Mouse (Mus musculus) embryo, embryonic 10 days (tissue): ENCODE data around the gene Gpr107.
A peak's percentile ranks its signal among the peaks of the same experiment; 100 is the strongest.

ENCODE experiments used
- DNase-seq: peaks from one replicate; pipeline ENCODE4 v3.0.0-alpha.2; 2015; ENCODE audit warnings: low spot score

Gene Gpr107

DNA sequence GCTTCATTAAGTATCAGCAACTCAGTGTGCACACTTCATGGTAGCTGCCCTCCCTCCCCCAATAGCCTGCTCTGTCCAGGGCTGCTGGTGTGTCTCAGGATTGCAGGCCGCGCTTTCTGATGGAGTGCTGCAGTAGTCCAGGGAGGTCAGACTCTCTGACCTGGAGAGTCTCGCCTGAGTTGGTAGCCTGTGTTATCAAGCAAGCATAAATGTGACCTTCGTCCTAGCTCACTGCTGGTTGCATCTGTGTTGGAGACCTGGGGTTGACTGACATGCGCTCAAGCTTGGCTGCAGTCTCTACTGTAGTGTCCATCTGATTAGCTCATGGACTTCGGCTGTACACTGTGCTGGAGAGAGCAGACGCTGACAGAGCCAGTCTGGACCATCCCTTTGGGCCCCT lies 49.7 kb downstream of the Gpr107 start:
- DNase-seq, result peak; percentile 36

DNA sequence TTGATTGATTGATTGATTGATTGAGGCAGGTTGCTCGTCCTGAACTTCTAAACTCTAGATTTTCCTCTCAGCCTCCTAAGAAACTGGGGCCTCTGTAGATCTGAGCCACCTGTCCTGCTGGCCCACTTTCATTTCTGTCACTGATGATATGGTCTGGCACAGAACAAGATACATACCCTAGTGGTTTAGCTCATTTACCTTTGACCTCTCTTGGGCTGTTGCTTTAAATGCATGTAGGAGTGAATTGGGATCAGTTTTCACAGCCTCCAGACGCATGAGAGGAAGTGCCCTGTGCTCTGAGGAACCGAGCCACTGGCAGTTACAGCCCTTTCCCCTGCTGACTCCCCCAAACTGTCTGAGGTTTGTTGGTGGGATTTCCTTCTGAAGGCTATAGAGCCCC lies 50.2 kb downstream of the Gpr107 start:
- DNase-seq, result peak; percentile 26

DNA sequence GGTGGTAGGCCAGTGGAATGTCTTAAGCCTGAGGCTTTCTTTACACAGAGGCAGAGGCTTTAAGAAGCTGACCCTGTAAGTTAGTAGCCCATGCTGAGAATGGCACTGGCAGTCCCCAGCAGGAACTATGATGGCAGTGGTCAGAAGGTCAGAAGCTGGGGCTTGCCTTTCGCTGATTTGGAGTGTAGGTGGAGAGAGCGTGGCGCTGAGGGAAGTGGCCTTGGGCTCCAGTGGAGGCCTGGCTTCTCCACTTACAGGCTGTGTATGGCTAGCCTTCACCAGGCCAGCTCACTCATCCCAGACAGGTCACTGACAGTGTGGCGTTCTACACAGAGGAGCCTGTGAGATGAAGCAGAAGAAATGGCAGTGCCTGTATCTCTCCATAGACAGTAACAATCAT lies 50.8 kb downstream of the Gpr107 start:
- no peak for DNase-seq

DNA sequence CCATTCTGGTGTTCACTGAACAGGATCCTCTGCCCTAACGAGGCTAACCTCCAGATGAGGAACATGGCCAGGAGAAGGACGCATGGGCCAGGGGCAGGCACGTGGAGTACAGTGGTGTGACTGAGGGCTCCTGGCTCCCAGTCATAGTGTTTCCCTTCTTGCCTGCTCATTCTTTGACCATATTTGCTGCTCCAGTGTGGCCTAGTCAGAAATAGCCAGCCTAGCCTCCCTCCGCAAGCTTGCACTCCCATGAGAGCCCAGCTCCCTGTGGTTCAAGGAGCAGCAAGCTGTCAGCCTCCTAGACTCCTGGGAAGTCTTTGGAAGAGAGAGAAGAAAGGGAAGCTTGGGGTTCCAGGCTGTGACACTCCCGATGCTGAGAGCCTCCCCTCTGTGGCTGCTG lies 52.6 kb downstream of the Gpr107 start:
- no peak for DNase-seq

DNA sequence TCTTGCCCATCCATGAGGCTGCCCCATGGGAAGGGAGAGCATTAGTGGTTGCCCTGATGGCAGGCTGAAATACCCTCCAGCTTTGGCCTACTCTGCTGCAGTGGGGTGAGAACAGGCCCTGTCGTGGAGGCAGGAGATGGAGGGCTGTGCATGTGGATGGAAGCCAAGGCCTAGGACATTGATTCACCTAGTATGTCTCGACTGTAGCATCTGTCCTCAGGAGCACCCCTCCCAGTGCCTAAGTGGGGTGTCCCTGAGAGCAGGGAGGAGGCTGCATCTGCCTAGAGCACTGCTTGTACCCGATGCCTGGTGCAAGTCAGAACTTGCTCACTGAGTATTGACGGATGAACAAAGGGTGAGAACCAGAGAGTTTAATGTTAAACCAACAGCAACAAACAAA lies 54.1 kb downstream of the Gpr107 start:
- DNase-seq, result no peak

DNA sequence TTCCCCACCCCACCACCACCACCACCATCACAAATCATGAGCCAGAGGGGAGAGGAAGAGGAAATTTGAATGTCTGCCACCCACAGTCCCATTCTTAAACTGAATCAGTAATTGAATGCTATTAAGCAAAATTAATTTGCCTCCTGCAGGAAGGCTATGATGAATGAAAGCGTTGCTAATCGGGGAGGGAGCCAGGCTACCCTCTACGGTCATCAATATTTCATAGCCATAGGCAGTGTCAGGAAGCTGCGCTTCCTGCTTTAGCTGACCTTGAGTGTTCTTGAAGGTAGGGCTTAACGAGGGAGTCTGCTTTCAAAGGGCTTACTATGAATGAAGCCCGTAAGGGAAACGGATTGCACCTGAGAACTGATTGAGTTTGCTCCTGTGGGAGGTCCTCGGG lies 54.8 kb downstream of the Gpr107 start:
- no peak for DNase-seq

DNA sequence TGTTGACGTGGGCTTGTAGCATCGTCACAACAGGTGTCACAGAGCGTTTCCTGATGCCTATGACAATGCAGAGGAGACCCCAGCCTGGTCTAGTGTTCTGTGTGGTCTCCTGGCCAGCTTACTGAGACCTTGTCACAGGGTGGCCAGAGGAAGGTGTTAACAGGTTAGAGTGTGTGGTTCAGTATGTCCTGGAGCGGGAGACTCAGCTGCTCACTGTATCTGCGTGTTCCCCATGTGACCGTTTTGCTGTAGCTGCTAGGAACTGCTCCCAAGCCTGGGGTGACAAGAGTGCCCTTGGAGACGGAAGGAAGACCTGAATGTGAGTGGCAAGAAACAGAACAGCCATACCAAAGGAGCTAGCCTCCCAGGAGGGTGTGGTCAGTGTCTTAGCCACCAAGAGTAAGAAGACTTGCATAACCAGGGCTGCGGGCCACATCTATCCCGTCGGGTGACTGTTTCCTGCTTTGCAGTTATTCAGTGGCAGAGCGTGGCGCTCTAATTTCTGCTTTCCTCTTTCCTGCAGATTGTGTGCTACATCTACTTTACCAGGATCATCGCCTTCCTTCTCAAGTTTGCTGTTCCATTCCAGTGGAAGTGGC lies 56.5 kb downstream of the Gpr107 start:
- no peak for DNase-seq

DNA sequence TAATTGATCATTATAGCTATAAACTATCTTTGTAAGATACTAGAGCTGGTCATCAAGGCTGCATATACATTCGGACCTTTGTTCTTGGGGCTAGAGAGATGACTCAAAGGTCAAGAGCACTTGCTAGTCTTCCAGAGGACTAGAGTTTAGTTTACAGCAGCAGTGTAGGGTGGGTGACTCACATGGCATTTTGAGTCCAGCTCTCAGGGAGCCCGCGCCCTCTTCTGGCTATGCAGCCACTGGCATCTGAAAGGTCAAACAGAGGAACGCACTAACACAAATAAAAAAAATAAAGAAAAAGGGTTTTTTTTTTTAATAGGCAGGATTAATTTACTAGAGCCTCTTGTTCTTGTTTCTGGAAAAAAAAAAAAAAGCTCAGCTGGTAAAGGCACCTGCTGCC lies 57.4 kb downstream of the Gpr107 start:
- DNase-seq, result no peak

DNA sequence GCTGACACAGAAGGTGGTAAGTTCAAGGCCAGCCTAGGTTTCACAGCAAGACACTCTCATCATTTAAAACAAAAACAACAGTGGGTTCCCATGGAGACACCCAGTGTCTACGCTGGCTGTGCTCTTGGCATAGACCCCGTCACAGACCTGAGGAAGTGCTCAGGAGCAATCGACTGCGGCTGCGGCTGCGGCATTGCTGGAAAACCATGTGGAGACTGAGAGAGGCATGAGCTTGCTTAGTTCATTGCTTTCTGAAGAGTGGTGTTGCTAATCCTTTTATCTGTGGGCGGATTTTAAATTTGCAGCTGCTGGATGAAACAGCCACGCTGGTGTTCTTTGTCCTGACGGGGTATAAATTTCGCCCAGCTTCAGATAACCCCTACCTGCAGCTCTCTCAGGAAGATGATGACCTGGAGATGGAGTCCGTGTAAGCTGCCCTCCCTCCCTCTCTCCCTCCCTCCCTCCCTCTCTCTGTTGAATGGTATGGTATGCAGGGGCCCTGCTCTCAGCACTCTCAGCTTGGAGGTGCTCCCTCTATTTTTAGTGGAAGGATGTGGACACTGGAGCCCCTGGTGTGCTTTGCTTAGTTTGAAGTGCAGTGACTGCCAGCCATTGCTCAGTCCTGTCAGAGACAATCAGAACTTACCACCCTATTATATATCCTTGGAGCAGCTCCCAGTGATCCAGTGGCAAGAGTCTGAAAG lies 58.2 kb downstream of the Gpr107 start:
- no peak for DNase-seq

DNA sequence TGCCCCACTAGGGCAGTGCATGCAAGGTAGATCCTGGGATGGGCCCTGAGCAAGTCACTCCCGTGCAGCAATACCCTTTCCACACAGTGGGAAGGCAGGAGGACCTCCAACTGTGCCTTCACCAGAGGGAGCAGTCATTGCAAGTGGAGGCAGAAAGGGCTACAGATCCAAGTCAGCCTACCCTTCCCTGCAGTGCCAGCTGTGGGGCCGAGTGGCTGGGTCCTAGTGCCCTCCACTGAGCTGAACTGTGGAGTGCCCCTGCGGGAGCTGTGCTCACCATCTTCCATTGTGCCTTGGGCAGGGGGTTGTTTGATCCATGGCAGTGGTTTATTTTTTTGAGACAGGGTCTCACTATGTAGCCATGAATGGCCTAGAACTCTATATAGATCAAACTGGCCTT lies 59.1 kb downstream of the Gpr107 start:
- DNase-seq, result no peak

DNA sequence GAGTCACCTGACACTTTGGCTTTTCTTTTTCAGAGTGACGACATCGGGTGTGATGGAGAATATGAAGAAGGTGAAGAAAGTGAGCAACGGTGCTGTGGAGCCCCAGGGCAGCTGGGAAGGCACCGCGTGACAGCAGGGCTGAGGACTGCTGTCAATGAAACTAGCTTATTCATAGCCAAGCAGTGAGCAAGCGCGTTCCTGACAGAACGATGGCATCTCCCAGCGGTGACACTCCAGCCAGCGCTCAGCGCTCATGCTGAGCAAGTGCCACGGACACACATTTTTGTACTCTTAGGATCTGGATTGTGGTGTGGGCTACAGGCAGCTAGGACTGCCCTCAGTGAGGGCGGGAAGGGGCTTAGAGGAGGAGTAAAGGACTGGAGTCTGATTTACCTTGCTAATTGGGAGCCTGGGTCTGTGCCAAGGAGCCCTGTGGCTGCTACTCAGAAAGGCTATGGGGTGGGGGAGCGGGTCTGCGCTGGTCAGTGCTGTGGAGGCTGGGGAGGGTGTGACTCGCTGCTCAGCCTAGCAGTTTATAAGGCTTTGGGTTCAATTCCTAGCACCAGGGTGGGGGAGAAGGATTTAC lies 62.2 kb downstream of the Gpr107 start:
- no peak for DNase-seq

DNA sequence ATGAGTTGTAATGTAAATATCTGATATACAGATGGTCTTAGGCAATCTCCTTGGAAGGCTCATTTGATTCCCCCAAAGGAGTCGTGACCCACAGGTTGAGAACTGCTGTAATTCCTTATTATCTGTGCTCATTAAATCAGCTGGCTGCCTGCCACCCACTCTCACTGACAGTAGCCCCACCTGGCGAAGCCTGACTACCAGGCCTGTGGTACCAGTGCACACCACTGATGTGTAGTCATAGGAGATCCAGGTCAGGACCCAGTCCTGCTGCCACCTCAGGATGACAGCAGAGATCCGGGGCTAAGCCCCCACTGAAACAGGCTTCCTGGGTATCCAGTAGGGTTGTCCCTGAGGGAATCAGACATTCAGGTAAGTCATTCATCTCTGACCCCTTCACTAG lies 66.5 kb downstream of the Gpr107 start:
- DNase-seq, result no peak

DNA sequence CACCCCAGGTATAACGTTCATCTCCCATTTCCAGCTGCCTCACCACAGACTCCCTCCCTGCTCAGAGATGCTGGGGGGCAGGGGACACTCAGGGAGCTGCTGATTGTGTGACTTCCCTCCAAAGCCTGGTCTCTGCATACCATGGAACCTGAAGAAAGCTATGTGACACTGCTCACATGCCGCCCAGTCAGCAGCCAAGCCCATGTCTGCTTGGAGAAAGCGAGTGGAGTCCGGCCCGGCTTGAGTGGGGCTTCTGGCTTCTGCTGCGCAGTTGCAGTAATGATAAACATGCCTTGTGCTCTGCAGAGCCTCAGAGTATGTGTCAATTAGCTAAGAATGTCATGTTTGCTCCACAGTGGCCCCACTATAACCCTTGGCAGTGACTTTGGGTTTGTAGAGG lies 67.4 kb downstream of the Gpr107 start:
- no peak for DNase-seq

DNA sequence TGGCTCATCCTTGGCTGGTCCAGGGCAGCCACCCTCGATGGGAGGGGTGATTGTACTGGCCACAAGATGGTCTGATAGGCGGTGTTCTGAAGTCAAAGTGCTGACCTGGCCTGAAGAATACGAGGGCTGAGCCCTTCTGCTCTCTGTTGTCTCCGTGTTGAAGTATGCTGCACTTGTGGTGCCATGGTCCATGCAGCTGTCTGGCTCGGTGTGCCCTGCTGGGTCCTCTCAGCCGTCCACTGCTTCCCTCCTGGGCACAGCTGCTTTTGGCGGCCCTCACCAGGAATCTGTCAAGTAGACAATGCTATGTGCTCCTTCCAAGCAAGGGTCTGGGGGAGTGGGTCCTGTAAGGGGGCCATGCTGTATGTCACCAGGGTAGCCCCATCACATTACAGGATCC lies 68.7 kb downstream of the Gpr107 start:
- DNase-seq, result no peak

DNA sequence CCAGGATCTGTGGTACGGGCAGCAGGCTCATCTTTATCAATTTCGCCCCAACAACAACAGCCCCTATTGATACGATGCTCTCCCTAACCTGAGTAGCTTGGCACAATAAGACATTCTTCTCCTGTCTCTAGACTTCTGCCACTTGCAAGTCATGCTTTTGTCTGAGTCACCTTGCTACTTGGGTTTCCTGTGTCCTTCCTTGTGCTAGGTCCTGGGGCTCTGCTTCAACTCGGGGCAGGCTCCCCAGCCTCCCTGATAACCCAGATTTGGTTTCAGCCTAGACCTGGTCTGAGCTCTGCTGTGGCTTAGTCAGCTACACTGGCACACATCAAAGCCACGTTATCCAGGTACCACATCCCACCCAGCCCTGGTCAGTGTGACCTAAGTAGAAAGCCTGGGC lies 69.5 kb downstream of the Gpr107 start:
- no peak for DNase-seq

DNA sequence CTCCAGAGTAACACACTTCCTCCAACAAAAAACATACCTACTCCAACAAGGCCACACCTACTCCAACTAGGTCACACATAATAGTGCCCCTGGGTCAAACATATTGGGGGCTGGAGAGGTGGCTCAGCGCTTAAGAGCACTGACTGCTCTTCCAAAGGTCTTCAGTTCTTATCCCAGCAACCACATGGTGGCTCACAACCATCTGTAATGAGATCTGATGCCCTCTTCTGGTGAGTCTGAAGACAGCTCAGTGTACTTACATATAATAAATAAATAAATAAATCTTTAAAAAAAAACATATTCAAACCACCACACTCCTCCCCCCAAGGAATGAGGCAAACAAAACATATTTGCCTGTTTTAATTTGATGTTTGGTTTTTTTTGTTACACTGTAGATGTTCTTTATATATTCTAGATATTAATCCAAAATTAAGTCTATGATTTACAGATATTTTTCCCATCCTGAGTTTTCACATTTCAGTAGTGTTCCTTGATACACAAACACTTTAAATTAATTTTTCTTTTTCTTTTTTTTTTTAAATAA lies 76.7 kb downstream of the Gpr107 start:
- no peak for DNase-seq

DNA sequence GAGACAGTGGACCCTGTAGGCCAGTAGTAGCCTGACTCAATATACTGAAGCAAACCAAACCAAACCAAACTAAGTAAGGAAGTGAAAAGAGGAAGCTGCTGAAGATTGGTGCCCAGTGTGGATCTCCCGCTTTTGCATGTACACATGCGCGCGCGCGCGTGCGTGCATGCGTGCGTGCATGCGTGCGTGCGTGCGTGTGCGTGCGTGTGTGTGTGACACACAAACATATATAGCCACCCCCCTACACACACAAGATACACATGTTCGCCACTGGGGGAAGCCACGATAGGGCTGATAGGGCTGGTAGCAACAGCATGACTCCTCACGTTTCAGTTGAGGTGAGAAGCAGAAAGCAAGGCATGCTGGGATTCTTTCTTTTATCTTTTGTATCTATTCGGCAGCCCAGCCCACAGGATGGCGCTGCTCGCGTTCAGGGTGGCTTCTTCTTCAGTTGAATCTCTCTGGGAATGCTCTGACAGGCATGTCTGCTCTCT lies 87.1 kb downstream of the Gpr107 start:
- DNase-seq, result peak; percentile 78

DNA sequence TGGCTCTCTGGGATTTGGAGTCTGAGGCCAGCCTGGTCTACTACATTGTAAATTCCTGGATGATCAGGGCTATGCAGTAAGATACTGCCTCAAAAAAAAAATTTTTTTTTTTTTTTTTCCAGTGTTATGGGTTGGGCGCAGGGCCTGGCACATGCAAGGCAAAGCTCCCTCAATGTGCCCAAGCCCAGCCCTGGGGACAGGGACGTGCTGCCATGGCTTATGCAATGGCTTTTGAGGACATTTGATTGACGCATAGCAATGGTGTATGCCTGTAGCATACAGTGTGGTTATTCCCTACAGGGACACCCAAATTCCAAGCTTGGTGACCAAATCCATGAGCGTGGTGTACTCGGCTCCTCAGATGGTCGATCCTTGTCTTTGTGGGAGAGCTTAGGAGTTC lies 87.7 kb downstream of the Gpr107 start:
- no peak for DNase-seq

DNA sequence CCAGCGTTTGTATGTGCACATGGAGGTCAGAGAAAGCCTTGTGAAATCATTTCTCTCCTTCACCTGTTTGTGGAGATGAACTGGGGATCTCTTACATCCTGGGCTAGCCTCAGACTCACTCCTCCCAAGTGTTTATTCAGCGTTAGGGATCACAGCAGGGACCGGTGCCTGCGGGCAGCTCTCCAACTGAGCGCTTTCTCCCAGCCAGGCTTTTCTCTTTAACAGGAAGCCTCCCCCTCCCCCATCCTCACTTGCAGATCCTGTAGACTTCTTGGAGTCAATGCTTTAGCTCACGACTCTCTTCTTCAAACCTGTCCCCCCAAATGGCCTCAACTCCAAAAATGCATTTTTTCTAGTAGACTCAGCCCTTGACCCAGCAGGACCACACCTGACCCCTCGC lies 89.5 kb downstream of the Gpr107 start:
- DNase-seq, result no peak

DNA sequence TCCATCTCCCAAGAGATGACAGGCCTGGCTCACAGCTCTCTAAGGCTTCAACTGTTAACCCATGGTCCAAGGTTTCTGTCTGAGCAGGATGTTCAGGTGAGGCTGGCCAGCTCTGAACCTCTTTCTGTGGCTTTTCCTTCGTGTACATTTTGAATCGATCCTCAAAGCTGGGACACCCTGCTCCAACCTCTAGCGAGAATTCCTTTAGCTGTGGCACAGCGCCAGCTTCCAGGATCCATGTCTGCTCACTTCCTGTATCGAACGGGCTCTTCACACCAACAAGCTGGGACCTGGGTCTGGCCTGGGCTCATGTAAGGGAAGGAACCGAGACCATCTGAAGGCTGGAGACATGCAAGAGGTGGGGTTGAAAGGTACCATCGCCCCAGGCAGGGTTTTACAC lies 92.1 kb downstream of the Gpr107 start:
- no peak for DNase-seq

DNA sequence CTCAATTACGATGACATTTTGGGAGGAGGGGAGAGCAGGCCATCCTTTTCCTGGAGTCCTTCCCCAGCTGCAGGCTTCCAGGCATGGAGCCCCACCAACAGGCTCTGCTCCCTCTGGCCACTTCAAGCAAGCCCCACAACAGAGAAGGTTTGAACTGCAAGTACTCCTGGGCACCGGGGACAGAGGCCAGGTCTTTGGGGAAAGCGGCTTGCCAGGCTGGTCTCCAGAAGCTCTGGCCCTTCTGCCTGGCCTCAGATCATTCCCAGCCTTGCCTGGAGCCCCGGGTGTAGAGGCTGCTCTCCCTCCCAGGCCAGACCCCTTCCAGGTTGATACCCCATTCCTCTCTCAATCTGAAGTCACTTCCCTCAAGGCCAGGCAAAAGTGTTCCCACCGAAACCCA lies 92.9 kb downstream of the Gpr107 start:
- DNase-seq, result no peak

DNA sequence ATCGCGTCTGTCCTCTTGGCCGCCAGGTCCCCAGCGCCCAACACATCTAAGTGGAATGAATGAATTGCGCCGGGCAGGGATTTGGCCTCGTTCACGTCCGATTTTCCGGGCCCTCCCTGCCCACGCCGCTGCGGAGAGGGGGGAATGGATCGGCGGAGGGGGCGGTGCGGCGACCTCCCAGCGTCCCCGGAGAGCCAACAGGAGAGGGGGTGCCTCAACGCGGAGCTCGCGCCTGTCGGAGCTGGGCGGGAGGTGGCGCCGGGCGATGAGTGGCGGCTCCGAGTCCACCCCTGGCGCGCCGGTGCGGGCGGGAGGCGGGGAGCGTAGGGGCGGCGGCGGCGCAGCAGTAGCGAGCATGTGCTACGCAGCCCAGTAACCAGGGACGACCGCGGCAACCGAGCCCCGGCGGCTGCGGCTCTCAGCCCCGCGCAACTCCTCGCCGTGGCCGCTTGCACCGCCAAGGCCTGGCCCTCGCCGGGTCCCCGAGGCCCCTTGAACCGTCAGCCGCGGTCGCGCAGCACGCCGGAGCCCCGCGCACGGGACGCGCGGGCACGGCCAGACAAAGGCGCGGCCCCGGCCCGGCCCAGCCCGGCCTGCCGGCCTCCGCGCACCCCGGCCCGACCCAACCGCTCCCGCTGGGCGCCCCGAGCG lies 93.5 kb downstream of the Gpr107 start, which contains the start of gene Ncs1:
TSS of gene Ncs1 (plus strand) at position 333 of the 651 bp plus-strand sequence.
- DNase-seq, result peak; percentile 85
